Mouse (Mus musculus): ENCODE measurements around the gene Bend7.

Bend7 gene

GRCm38 (mm10) chr2:4717769-4718661 lies at the start of gene Bend7:
Gene Bend7, plus strand, starts transcription at chr2:4717831.
- peak; percentile 3 for DNase-seq

- no peak for DNase-seq
Measured at GRCm38 (mm10) chr2:4668626-4669025, 49.0 kb upstream of the Bend7 start.

GRCm38 (mm10) chr2:4669701-4670100 lies 47.9 kb upstream of the Bend7 start:
- no peak for DNase-seq

- no peak for DNase-seq
Measured at GRCm38 (mm10) chr2:4671636-4672035, 46.0 kb upstream of the Bend7 start.

- DNase-seq, result no peak
Measured at GRCm38 (mm10) chr2:4679886-4680285, 37.7 kb upstream of the Bend7 start.

GRCm38 (mm10) chr2:4711262-4711661 lies 6.4 kb upstream of the Bend7 start:
- DNase-seq, result peak; percentile 10

- peak; percentile 2 for DNase-seq
Measured at GRCm38 (mm10) chr2:4717081-4717768, 406 bp upstream of the Bend7 start.

- DNase-seq, result no peak
Measured at GRCm38 (mm10) chr2:4723088-4723487, 5.5 kb downstream of the Bend7 start.

GRCm38 (mm10) chr2:4730161-4730560 lies 12.5 kb downstream of the Bend7 start:
- DNase-seq, result peak; percentile 12

- DNase-seq, result no peak
Measured at GRCm38 (mm10) chr2:4733971-4734370, 16.3 kb downstream of the Bend7 start.

GRCm38 (mm10) chr2:4736095-4736797 lies 18.6 kb downstream of the Bend7 start:
- no peak for DNase-seq

- DNase-seq, result no peak
Measured at GRCm38 (mm10) chr2:4736798-4737155, 19.1 kb downstream of the Bend7 start.

GRCm38 (mm10) chr2:4751918-4752317 lies 34.3 kb downstream of the Bend7 start:
- no peak for DNase-seq

- no peak for DNase-seq
Measured at GRCm38 (mm10) chr2:4755716-4756115, 38.1 kb downstream of the Bend7 start.

GRCm38 (mm10) chr2:4757218-4757617 lies 39.6 kb downstream of the Bend7 start:
- no peak for DNase-seq

GRCm38 (mm10) chr2:4760741-4761140 lies 43.1 kb downstream of the Bend7 start:
- DNase-seq, result no peak

- no peak for DNase-seq
Measured at GRCm38 (mm10) chr2:4761906-4762305, 44.3 kb downstream of the Bend7 start.

GRCm38 (mm10) chr2:4764071-4764470 lies 46.4 kb downstream of the Bend7 start:
- no peak for DNase-seq

GRCm38 (mm10) chr2:4770376-4770775 lies 52.7 kb downstream of the Bend7 start:
- no peak for DNase-seq

GRCm38 (mm10) chr2:4773911-4774310 lies 56.3 kb downstream of the Bend7 start:
- DNase-seq, result no peak

- no peak for DNase-seq
Measured at GRCm38 (mm10) chr2:4777291-4777690, 59.7 kb downstream of the Bend7 start.

GRCm38 (mm10) chr2:4781641-4782040 lies 64.0 kb downstream of the Bend7 start:
- no peak for DNase-seq

- no peak for DNase-seq
Measured at GRCm38 (mm10) chr2:4782401-4782800, 64.8 kb downstream of the Bend7 start.
